Mouse (Mus musculus): Measurements from ENCODE around the gene Nfix.
"Not testable (repeated sequence)": the region's sequence is repeated elsewhere in the genome, so short reads cannot be mapped to it uniquely, and the experiment has no call there.

The Nfix gene

DNA sequence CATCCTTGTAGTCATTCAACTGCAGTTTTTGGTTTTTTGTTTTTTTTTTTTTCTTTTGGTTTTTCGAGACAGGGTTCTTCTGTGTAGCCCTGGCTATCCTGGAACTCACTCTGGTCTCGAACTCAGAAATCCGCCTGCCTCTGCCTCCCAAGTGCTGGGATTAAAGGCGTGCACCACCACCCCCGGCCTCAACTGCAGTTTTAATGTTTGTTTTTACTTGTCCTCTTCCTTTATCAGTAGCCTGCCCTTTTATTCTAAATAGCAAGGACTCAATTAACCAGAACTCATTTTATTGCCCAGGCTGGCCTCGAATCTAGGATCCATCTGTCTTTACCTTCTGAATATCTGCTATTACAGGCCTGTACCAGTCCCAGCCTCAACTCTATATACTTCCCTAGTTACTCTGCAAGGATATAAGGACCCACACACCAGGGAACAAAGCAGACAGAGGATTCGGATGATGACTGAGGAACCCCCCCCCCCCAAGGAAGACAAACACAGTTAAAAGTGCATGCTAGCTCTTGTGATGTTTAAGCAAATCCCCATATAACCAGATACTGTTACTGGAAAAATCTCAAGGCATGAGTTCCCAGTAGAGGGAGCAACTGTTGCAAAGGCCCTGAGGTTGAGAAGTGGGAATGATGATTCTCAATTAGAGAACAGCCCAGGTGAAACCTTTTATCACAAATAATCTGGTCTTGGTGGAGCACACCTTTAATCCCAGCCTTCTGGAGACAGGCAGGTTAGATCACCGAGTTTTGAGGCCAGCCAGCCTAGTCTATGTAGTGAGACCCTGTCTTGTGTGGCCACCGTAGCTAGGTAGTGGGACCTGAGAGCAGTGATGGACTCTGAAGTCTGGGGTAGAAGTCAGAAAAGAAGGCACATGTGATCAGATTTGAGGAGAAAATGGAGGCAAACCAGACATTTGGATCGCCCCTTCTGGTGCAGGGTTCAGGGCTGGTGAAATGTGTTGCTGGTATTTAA is 32.9 kb upstream of the Nfix start:
- DNase-seq = peak in 1 of 2 experiments; percentile 7

DNA sequence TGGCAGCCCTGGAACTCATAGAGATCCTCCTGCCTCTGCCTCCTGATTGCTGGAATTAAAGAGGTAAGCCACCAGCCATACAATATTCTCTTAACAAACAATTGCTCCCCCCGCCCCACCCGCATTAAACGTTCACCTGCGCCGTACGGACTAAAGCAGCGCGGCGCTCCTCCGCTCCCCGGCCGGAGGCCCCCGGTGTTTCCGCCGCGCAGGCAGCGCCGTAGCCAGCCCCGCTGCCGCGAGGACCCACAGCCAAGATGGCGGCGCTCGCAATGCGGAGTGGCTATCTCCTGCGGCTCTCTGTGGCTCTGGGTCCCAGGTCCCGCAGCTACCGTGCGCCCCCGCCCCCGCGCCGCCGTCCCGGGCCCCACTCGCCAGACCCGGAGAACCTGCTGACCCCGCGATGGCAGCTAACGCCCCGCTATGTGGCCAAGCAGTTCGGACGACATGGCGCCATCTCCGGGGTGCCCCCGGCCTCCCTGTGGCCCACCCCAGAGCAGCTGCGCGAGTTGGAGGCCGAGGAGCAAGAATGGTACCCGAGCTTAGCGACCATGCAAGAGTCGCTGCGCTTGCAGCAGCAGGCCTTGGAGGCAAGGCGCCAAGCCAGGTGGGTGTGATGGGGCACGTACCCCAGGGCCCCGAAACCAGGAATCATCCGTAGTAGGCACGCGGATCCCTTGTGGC is 32.0 kb upstream of the Nfix start:
- DNase-seq = peak; percentile 81 to 86

DNA sequence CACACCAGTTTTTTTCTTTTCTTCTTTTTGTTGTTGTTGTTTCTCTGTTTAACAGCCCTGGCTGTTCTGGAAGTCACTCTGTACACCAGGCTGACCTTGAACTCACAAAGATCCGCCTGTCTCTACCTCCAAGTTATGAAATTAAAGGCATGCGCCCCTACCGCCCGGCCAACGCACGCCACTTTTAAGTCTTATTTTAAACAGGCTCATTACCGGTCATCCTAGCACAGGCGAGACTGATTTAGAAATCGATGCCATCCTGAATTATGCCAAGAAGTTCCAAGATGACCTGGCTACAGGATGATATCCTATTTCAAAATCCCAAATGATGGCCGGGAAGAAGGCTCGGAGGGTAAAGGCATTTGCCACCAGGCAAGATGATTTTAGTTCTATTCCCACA is 31.3 kb upstream of the Nfix start, which contains the start of gene Gadd45gip1:
Gene Gadd45gip1 (plus strand): TSS at position 33 of the 400 bp plus-strand sequence.
- peak; percentile 38 to 40 for DNase-seq

DNA sequence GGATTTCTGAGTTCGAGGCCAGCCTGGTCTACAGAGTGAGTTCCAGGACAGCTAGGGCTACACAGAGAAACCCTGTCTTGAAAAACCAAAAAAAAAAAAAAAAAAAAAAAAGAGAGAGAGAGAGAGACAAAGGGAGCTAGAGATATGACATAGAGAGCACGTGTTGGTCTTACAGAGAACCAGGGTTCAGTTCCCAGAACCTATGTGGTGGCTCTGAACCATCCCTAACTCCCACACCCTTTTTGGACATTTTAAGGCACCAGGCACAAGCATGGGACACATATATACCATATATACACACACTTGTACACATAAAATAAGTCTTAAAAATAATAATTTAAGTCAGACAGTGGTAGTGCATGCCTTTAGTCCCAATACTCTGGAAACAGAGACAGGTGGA is 26.4 kb upstream of the Nfix start:
- not testable (repeated sequence) for DNase-seq

GRCm38 (mm10) chr8:84825636-84826035 is 25.5 kb upstream of the Nfix start:
- DNase-seq = no peak

DNA sequence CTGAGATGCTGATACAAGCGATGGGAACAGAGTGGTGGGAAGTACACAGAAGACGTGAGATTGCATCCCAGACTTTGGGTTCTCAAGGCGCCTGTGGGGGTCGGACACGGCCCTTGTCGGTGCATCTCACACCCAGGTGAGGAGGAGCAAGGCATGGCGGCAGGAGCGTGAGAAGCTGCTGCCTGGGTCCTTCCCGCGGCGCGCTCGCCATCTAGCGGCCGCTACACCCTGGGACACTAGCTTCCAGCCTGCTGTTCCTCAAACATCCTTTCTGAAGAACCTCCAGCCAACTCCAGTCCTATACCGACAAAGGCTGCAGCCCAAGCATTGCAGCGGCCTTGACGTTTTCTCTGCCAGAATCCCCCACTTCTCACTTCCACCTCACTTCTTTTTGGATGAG is 23.5 kb upstream of the Nfix start:
- peak; percentile 74 to 79 for DNase-seq

GRCm38 (mm10) chr8:84822723-84823122 is 22.6 kb upstream of the Nfix start, which contains the start of gene Dand5:
Gene Dand5, minus strand, starts transcription at chr8:84822823.
- no peak for DNase-seq

DNA sequence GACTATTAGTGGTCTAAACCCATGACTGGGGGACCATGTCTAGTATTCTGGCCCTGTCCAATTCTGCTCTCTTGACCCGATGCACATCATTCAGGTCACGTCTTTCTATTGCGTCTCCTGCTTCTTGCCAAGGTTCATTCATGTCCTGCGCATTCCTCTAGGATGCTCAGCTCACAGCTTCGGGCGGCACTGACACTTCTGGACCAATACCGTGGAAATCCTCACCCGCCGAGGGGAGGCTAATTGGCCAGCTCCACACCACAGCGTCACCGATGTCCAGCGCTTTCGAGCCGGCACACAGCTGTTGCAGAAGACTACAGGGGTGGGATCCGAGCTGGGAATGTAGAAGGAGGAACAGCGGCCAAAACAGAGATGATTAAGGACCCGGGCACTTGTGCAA is 16.0 kb upstream of the Nfix start:
- DNase-seq = no peak

DNA sequence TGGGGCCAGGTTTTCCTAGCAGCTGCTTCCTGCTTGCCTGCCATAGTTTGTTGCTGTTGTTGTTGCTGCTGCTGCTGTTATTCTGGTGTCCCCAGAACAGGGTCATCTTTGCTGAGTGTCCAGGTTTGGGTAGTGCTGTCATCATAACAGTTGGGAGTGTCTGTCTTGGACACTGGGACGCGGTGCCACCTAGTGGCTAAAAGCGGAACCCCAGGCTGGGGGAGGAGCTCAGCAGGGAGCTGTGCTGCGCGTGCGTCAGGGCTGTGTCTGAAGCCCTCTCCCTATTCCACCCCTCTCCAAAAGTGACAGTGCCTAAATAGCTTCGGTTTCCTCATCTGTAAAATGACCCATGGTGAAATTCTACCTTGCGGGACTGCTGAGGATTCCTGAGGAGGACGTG is 15.4 kb upstream of the Nfix start:
- DNase-seq = peak; percentile 99

GRCm38 (mm10) chr8:84814555-84815441 is 14.7 kb upstream of the Nfix start:
- DNase-seq = peak; percentile 45 to 58

- peak in 1 of 2 experiments; percentile 28 for DNase-seq
Measured at GRCm38 (mm10) chr8:84814240-84814554, 14.1 kb upstream of the Nfix start.

DNA sequence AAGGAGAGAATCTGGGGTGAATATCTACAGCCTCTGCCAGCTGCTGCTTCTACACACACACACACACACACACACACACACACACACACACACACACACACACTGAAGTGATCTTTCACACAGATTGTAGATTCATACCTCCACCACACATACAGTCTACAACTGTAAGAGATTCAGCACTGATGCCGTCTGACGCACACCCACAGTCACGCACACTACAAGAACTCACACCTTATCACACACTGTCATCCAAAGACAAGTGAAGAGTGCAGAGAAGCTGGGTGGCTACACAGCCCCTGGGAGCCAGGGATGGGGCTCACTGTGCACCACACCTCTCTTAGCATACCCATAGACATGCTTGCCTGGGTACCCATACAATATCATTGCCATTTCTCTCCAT is 13.7 kb upstream of the Nfix start:
- DNase-seq = peak in 1 of 2 experiments; percentile 25

GRCm38 (mm10) chr8:84813059-84813458 is 12.9 kb upstream of the Nfix start:
- DNase-seq = peak; percentile 89 to 90

DNA sequence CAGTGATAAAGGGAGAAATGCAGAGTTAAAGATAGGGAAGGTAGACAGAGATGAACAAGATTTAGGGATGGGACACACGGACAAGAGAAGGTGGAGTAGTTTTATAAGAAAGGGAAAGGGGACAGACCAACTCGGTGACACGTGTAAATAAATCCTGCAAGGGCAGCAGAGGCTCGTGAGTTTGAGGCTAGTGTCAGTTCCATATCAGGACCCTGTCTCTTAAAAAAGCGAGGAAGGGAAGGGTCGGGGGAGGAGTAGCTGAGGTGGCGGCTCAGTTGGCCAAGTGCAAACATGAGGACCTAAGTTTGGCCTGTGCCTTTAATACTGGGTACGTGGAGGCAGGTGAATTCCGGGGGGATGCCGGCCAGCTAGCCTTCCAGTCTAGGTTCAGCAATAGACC is 11.2 kb upstream of the Nfix start:
- DNase-seq = no peak

DNA sequence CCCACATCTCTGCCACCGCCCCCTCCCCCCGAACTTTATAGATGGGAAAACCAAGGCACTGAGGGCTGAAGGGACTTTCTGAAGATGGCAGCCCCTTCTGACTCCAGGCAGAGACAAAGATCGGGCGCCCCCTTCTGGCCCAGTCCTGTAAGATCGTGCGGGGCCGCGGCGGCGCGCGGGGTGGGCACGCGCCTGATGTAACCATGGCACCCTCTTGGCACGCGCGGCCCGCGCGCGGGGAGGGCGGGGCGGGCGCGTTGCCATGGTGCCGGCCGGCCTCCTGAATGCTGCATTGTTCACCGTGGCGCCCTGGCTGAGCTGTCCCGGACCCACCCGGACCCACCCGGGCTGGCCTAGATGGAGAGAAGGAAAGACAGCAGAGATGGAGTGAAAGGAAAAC is 10.8 kb upstream of the Nfix start:
- DNase-seq = peak; percentile 98

DNA sequence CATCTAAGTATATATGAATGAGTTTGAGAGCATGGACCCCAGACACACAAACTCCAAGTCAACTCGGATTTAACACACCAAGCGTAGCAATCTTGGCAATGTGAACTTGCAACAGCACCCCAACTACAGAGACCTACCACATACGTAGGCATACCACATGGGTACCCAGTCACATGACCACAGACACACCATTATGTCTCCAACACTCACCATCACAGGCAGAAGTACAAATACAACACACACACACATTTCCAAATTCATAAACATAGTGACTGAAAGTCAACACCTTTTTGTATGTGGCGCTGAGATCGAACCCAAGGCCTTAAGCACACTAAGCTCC is 9.8 kb upstream of the Nfix start:
- no peak for DNase-seq

- no peak for DNase-seq
Measured at GRCm38 (mm10) chr8:84809109-84809940, 9.2 kb upstream of the Nfix start.

DNA sequence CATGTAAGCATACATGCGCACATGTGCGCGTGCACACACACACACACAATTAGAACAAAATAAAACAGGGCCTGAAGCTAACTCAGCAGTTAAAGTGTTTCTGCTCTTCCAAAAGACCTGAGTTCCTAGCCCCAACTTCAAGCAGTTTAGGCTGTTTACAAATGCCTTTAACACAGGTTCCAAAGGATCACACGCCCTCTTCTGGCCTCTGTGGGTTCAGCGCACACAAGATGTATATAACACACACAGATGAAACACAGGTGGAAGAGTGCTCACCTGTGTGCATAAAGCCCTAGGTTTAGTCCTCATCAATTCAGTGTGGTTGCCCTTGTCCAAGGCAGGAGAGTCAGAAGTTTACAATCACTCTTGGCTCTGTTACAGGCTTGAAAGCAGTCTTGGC is 5.9 kb upstream of the Nfix start:
- no peak for DNase-seq

DNA sequence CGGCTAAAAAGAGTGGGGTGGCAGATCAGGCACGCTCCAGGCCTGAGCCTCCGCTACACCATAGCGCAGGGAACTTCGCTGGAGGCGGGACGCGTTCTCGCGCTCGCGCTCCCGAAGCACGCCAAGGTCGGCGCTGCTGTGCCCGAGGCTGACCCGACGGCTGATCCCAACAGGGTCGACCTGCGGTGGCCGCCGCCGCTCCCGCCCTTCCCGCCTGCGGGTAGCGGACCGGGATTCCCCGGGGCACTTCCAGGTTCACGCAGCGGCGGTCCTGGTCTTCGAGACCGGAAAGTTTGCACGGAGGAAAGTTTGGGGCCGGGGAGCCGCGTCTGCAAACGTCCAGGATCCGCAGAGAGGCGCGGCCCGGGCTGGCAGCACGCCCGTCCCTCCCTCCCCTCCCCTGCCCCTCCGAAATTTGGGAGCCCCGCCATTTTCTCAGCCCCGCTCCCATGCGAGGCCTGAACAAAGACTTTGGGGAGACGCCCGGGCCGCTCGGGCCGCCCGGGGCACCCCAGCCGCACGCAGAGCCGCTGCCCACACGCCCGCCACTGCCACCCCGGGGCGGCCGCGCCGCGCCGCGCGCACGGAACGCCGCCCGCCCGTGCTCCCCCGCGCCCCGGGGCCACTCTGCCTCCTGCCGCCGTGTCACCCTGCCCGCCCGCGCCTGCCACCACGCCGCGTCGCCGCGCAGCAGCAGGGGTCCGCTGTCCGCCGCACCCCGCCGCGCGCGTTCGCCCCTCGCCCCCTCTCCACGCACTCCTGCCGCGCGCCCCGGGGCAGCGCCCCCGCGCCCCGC is 810 bp downstream of the Nfix start:
- DNase-seq = peak; percentile 68 to 71

DNA sequence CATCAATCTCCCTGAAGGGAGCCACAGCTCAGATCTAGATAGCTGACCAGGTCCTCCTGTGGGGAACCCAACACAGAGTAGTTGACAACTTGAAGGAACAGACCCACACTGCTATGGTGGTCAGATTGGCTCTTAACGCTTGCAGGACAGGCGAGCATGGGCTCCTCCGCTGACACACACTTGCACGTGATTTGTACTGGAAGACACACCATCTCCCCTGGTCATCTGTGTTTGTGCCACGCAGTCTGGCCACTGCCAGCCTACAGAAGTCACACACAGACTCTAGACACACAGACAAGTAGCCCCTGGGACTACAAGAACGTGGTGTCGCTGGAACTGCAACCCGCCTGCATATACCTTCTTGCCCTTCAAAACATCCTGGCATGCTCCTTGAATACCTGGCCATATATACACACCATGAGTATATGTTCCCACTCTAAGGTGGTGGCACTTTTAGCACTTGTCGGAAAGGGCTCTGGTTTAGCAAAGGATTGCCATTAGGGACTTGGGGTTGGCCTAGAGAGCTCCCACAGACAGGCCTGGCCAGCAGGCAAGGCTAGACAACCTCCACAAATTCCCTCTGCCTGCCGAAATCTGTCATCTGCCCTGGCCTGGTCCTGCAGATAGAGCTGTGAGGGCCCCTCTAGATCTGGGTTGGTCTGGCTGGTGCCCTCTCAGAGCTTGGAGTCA is 1.6 kb downstream of the Nfix start:
- DNase-seq = peak in 1 of 2 experiments; percentile 47

DNA sequence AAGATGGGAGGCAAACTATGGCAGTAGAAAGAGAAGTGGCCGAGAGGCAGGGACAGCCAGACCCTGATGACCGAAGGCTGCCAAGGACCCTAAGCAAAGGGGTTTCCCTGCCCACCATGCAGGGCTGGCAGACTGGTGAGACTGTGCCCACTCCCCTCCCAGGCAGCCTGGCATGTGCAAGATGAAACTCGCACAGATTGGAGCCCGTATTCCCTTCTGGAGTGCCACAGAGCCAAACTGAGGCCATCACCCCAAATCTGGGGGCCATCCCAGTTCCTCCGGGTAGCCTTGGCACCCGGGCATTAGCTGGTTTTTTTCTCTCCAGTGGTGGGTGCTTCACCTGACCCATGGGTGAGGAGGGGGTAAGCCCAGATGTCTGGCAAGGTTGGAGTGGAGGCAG is 2.2 kb downstream of the Nfix start:
- DNase-seq = peak in 1 of 2 experiments; percentile 25

Data from cerebellum, postnatal 36 days (tissue).